Mouse (Mus musculus): Measurements from ENCODE around the gene Zfp60. TPM values are rescaled to one million over a fixed set of nuclear protein-coding genes. Genes with fewer than 3 reads are reported as not detected.

The Zfp60 gene
- polyA plus RNA-seq, 1 experiment, result 8.3 TPM

- Histone ChIP-seq H3K4me1 (ENCODE audit: control insufficient read depth, insufficient read depth, low read length) (no peaks in the 10 kb centered on the region), H3K27ac (ENCODE audit: insufficient read depth, low read depth, low read length) (no peak overlapping the region)
- TF ChIP-seq POLR2A (IDR thresholded peaks at IDR 0.05; ENCODE audit: borderline replicate concordance, low read depth, low read length), result no peak
- no peak for TF ChIP-seq CTCF (IDR thresholded peaks at IDR 0.05; ENCODE audit: low read depth, low read length)
Observed at GRCm38 (mm10) chr7:27710402-27710801, 20.8 kb upstream of the Zfp60 start.

GRCm38 (mm10) chr7:27721951-27722350 is 9.2 kb upstream of the Zfp60 start:
- TF ChIP-seq CTCF (IDR thresholded peaks at IDR 0.05; ENCODE audit: low read depth, low read length), result no peak
- TF ChIP-seq POLR2A (IDR thresholded peaks at IDR 0.05; ENCODE audit: borderline replicate concordance, low read depth, low read length), result no peak
- no peaks in the 10 kb centered on the region for H3K4me1 ChIP-seq (ENCODE audit: control insufficient read depth, insufficient read depth, low read length)
- H3K27ac ChIP-seq (ENCODE audit: insufficient read depth, low read depth, low read length), result no peak overlapping the region
- no peak overlapping the region for H3K4me3 ChIP-seq (ENCODE audit: insufficient read depth, low read length)

More at GRCm38 (mm10) chr7:27710402-27710801, 20.8 kb upstream of the Zfp60 start:
- H3K4me3 ChIP-seq (ENCODE audit: insufficient read depth, low read length), result no peak overlapping the region

GRCm38 (mm10) chr7:27725566-27726538 is 5.3 kb upstream of the Zfp60 start:
- TF ChIP-seq CTCF (IDR thresholded peaks at IDR 0.05; ENCODE audit: low read depth, low read length), result no peak
- no peak for TF ChIP-seq POLR2A (IDR thresholded peaks at IDR 0.05; ENCODE audit: borderline replicate concordance, low read depth, low read length)
- H3K27ac ChIP-seq (ENCODE audit: insufficient read depth, low read depth, low read length), result no peak overlapping the region

GRCm38 (mm10) chr7:27727471-27727870 is 3.7 kb upstream of the Zfp60 start:
- Histone ChIP-seq H3K27ac (ENCODE audit: insufficient read depth, low read depth, low read length) (no peak overlapping the region), H3K4me1 (ENCODE audit: control insufficient read depth, insufficient read depth, low read length) (peaks cover 5% of the 10 kb centered on the region; the same call in 1 of the 2 replicates), H3K4me3 (ENCODE audit: insufficient read depth, low read length) (no peak overlapping the region)
- TF ChIP-seq CTCF (IDR thresholded peaks at IDR 0.05; ENCODE audit: low read depth, low read length) (no peak), POLR2A (IDR thresholded peaks at IDR 0.05; ENCODE audit: borderline replicate concordance, low read depth, low read length) (no peak)

More at GRCm38 (mm10) chr7:27725566-27726538, 5.3 kb upstream of the Zfp60 start:
- no peak overlapping the region for H3K4me3 ChIP-seq (ENCODE audit: insufficient read depth, low read length)
- H3K4me1 ChIP-seq (ENCODE audit: control insufficient read depth, insufficient read depth, low read length), result no peaks in the 10 kb centered on the region

GRCm38 (mm10) chr7:27731946-27732345 is 757 bp downstream of the Zfp60 start:
- peak overlapping the region; percentile 65; the same call in 1 of the 2 replicates for H3K27ac ChIP-seq (ENCODE audit: insufficient read depth, low read depth, low read length)
- TF ChIP-seq CTCF (IDR thresholded peaks at IDR 0.05; ENCODE audit: low read depth, low read length), result no peak
- H3K4me3 ChIP-seq (ENCODE audit: insufficient read depth, low read length), result peak overlapping the region; percentile 87
- H3K4me1 ChIP-seq (ENCODE audit: control insufficient read depth, insufficient read depth, low read length), result peaks cover 15% of the 10 kb centered on the region

GRCm38 (mm10) chr7:27732508-27732907 is 1.3 kb downstream of the Zfp60 start:
- Histone ChIP-seq H3K4me3 (ENCODE audit: insufficient read depth, low read length) (0 out of 2 replicates have a peak overlapping the region, but pooled peaks have one; percentile 87), H3K4me1 (ENCODE audit: control insufficient read depth, insufficient read depth, low read length) (peaks cover 15% of the 10 kb centered on the region), H3K27ac (ENCODE audit: insufficient read depth, low read depth, low read length) (no peak overlapping the region)
- no peak for TF ChIP-seq CTCF (IDR thresholded peaks at IDR 0.05; ENCODE audit: low read depth, low read length)
- TF ChIP-seq POLR2A (IDR thresholded peaks at IDR 0.05; ENCODE audit: borderline replicate concordance, low read depth, low read length), result no peak

- no peak overlapping the region for H3K4me3 ChIP-seq (ENCODE audit: insufficient read depth, low read length)
- peaks cover 15% of the 10 kb centered on the region for H3K4me1 ChIP-seq (ENCODE audit: control insufficient read depth, insufficient read depth, low read length)
- TF ChIP-seq CTCF (IDR thresholded peaks at IDR 0.05; ENCODE audit: low read depth, low read length), result no peak
- TF ChIP-seq POLR2A (IDR thresholded peaks at IDR 0.05; ENCODE audit: borderline replicate concordance, low read depth, low read length), result no peak
- H3K27ac ChIP-seq (ENCODE audit: insufficient read depth, low read depth, low read length), result no peak overlapping the region
Observed at GRCm38 (mm10) chr7:27735457-27735856, 4.3 kb downstream of the Zfp60 start.

- no peaks in the 10 kb centered on the region for H3K4me1 ChIP-seq (ENCODE audit: control insufficient read depth, insufficient read depth, low read length)
- H3K4me3 ChIP-seq (ENCODE audit: insufficient read depth, low read length), result no peak overlapping the region
- TF ChIP-seq CTCF (IDR thresholded peaks at IDR 0.05; ENCODE audit: low read depth, low read length), result no peak
- TF ChIP-seq POLR2A (IDR thresholded peaks at IDR 0.05; ENCODE audit: borderline replicate concordance, low read depth, low read length), result no peak
- H3K27ac ChIP-seq (ENCODE audit: insufficient read depth, low read depth, low read length), result no peak overlapping the region
Observed at GRCm38 (mm10) chr7:27756351-27757047, 25.3 kb downstream of the Zfp60 start.

- TF ChIP-seq CTCF (IDR thresholded peaks at IDR 0.05; ENCODE audit: low read depth, low read length) (no peak), POLR2A (IDR thresholded peaks at IDR 0.05; ENCODE audit: borderline replicate concordance, low read depth, low read length) (no peak)
- Histone ChIP-seq H3K4me3 (ENCODE audit: insufficient read depth, low read length) (no peak overlapping the region), H3K4me1 (ENCODE audit: control insufficient read depth, insufficient read depth, low read length) (no peaks in the 10 kb centered on the region), H3K27ac (ENCODE audit: insufficient read depth, low read depth, low read length) (no peak overlapping the region)
Observed at GRCm38 (mm10) chr7:27757048-27757375, 25.8 kb downstream of the Zfp60 start.
